Mouse (Mus musculus): Measurements from ENCODE around the gene Gpx2.

- TF ChIP-seq CTCF (IDR thresholded peaks at IDR 0.05; ENCODE audit: control insufficient read depth, insufficient read depth, insufficient replicate concordance, low read depth, low read length) (no peak), POLR2A (IDR thresholded peaks at IDR 0.05; ENCODE audit: control insufficient read depth, low read depth, low read length) (no peak)
Observed at GRCm38 (mm10) chr12:76790446-76791084, 4.8 kb downstream of the Gpx2 start.
